Mouse (Mus musculus): Measurements from ENCODE around the gene Olfr1214. TPM values are rescaled to one million over a fixed set of nuclear protein-coding genes. Genes with fewer than 3 reads are reported as not detected.
"Not testable (repeated sequence)": the region's sequence is repeated elsewhere in the genome, so short reads cannot be mapped to it uniquely, and the experiment has no call there.

Gene Olfr1214
- polyA plus RNA-seq (2015; fragmentation: Nextera tagmentation; extraction: Ambion mirVana), result not detected in 2 replicates

GRCm38 (mm10) chr2:88992553-88992952 lies at the start of gene Olfr1214:
TSS of gene Olfr1214 (minus strand) at chr2:88992653.
- Histone ChIP-seq H3K4me3 (no peak within 1 kb of the TSS), H3K4me1 (no peaks in the 10 kb centered on the region), H3K9me3 (no peaks in the 10 kb centered on the region), H3K27me3 (replicated peaks) (no peaks in the 10 kb centered on the region), H3K36me3 (replicated peaks) (no peaks in the 10 kb centered on the region), H3K4me2 (no peak within 1 kb of the TSS), H3K9ac (no peak within 1 kb of the TSS), H3K27ac (no peak within 1 kb of the TSS)
- 81% methylated on average over 1 of the region's 1 CpGs for whole genome bisulfite sequencing
- ATAC-seq (replicated peaks), result no peak

GRCm38 (mm10) chr2:89031965-89032364 lies 39.5 kb upstream of the Olfr1214 start, which contains the start of gene Olfr1217:
TSS of gene Olfr1217 (minus strand) at chr2:89032065.
- Histone ChIP-seq H3K4me2 (no peak within 1 kb of the TSS), H3K9ac (no peak within 1 kb of the TSS), H3K27me3 (replicated peaks) (no peaks in the 10 kb centered on the region), H3K4me1 (no peaks in the 10 kb centered on the region), H3K27ac (no peak within 1 kb of the TSS), H3K9me3 (no peaks in the 10 kb centered on the region), H3K36me3 (replicated peaks) (no peaks in the 10 kb centered on the region), H3K4me3 (no peak within 1 kb of the TSS)
- 74% methylated on average over 2 of the region's 2 CpGs for WGBS
- no peak for ATAC-seq (replicated peaks)

- H3K9ac ChIP-seq; H3K27me3 ChIP-seq (replicated peaks); H3K4me3 ChIP-seq; H3K27ac ChIP-seq; ATAC-seq (replicated peaks); H3K9me3 ChIP-seq; H3K4me1 ChIP-seq; H3K36me3 ChIP-seq (replicated peaks); H3K4me2 ChIP-seq: not testable (repeated sequence)
- WGBS, result 72% methylated on average over 3 of the region's 3 CpGs
Measured at GRCm38 (mm10) chr2:89021436-89021835, 29.0 kb upstream of the Olfr1214 start.

GRCm38 (mm10) chr2:89018240-89018639 lies 25.8 kb upstream of the Olfr1214 start, which contains the start of gene Olfr1216:
TSS of gene Olfr1216 (minus strand) at chr2:89018340.
- H3K9ac ChIP-seq, result no peak within 1 kb of the TSS
- no peak within 1 kb of the TSS for H3K4me2 ChIP-seq
- H3K4me3 ChIP-seq, result no peak within 1 kb of the TSS
- H3K4me1 ChIP-seq, result no peaks in the 10 kb centered on the region
- WGBS, result 84% methylated on average over 1 of the region's 1 CpGs
- no peaks in the 10 kb centered on the region for H3K9me3 ChIP-seq
- H3K27me3 ChIP-seq (replicated peaks), result no peaks in the 10 kb centered on the region
- no peaks in the 10 kb centered on the region for H3K36me3 ChIP-seq (replicated peaks)
- ATAC-seq (replicated peaks), result no peak
- no peak within 1 kb of the TSS for H3K27ac ChIP-seq

- H3K36me3 ChIP-seq (replicated peaks), result no peaks in the 10 kb centered on the region
- 68% methylated on average over 2 of the region's 2 CpGs for WGBS
- no peak for ATAC-seq (replicated peaks)
Measured at GRCm38 (mm10) chr2:89006873-89007272, 14.4 kb upstream of the Olfr1214 start, which contains the start of gene Olfr1215. TSS of gene Olfr1215 (minus strand) at chr2:89006973.

GRCm38 (mm10) chr2:88980181-88980580 lies 12.3 kb downstream of the Olfr1214 start, which contains the start of gene Gm13762:
TSS of gene Gm13762 (minus strand) at chr2:88980281.
- no peak for ATAC-seq (replicated peaks)
- WGBS, result 80% methylated on average over 1 of the region's 1 CpGs
- H3K4me2 ChIP-seq, result no peak within 1 kb of the TSS
- H3K4me1 ChIP-seq, result no peaks in the 10 kb centered on the region
- no peaks in the 10 kb centered on the region for H3K9me3 ChIP-seq
- H3K27ac ChIP-seq, result no peak within 1 kb of the TSS
- H3K9ac ChIP-seq, result no peak within 1 kb of the TSS
- H3K27me3 ChIP-seq (replicated peaks), result no peaks in the 10 kb centered on the region
- H3K36me3 ChIP-seq (replicated peaks), result no peaks in the 10 kb centered on the region
- H3K4me3 ChIP-seq, result no peak within 1 kb of the TSS

More at GRCm38 (mm10) chr2:89006873-89007272, 14.4 kb upstream of the Olfr1214 start, which contains the start of gene Olfr1215:
- Histone ChIP-seq H3K4me2 (no peak within 1 kb of the TSS), H3K4me3 (no peak within 1 kb of the TSS), H3K27ac (no peak within 1 kb of the TSS), H3K9me3 (no peaks in the 10 kb centered on the region), H3K9ac (no peak within 1 kb of the TSS), H3K4me1 (no peaks in the 10 kb centered on the region), H3K27me3 (replicated peaks) (no peaks in the 10 kb centered on the region)

GRCm38 (mm10) chr2:88953669-88954068 lies 38.8 kb downstream of the Olfr1214 start, which contains the start of gene Olfr1212:
TSS of gene Olfr1212 (plus strand) at chr2:88953969.
- H3K36me3 ChIP-seq (replicated peaks), result no peaks in the 10 kb centered on the region
- H3K9ac ChIP-seq, result no peak within 1 kb of the TSS
- H3K27me3 ChIP-seq (replicated peaks), result no peaks in the 10 kb centered on the region
- H3K27ac ChIP-seq, result no peak within 1 kb of the TSS
- H3K4me2 ChIP-seq, result no peak within 1 kb of the TSS
- no peaks in the 10 kb centered on the region for H3K9me3 ChIP-seq
- no peak within 1 kb of the TSS for H3K4me3 ChIP-seq
- no peaks in the 10 kb centered on the region for H3K4me1 ChIP-seq
- no peak for ATAC-seq (replicated peaks)

- H3K4me3 ChIP-seq, result no peak within 1 kb of the TSS
- H3K9me3 ChIP-seq, result no peaks in the 10 kb centered on the region
- no peak within 1 kb of the TSS for H3K4me2 ChIP-seq
- no peaks in the 10 kb centered on the region for H3K27me3 ChIP-seq (replicated peaks)
- no peak for ATAC-seq (replicated peaks)
- no peak within 1 kb of the TSS for H3K27ac ChIP-seq
- H3K9ac ChIP-seq, result no peak within 1 kb of the TSS
- WGBS, result 94% methylated on average over 1 of the region's 1 CpGs
- no peaks in the 10 kb centered on the region for H3K36me3 ChIP-seq (replicated peaks)
- H3K4me1 ChIP-seq, result no peaks in the 10 kb centered on the region
Measured at GRCm38 (mm10) chr2:88938011-88938410, 54.4 kb downstream of the Olfr1214 start, which contains the start of gene Olfr1211. TSS of gene Olfr1211 (minus strand) at chr2:88938111.

Other genes with a start within 250 kb of the Olfr1214 start
- gene Olfr1198, start 241.3 kb downstream of the Olfr1214 start, polyA plus RNA-seq (2015; fragmentation: Nextera tagmentation; extraction: Ambion mirVana), result not detected in 2 replicates
- gene Olfr1199, start 232.2 kb downstream of the Olfr1214 start, polyA plus RNA-seq (2015; fragmentation: Nextera tagmentation; extraction: Ambion mirVana), result not detected in 2 replicates
- not detected in 2 replicates for gene Olfr1200, start 222.2 kb downstream of the Olfr1214 start, polyA plus RNA-seq (2015; fragmentation: Nextera tagmentation; extraction: Ambion mirVana)
- not detected in 2 replicates for gene Olfr1201, start 199.6 kb downstream of the Olfr1214 start, polyA plus RNA-seq (2015; fragmentation: Nextera tagmentation; extraction: Ambion mirVana)
- gene Olfr1202, start 178.2 kb downstream of the Olfr1214 start, polyA plus RNA-seq (2015; fragmentation: Nextera tagmentation; extraction: Ambion mirVana), result not detected in 2 replicates
- not detected in 2 replicates for gene Olfr1205, start 162.9 kb downstream of the Olfr1214 start, polyA plus RNA-seq (2015; fragmentation: Nextera tagmentation; extraction: Ambion mirVana)
- not detected in 2 replicates for gene Olfr1204, start 143.4 kb downstream of the Olfr1214 start, polyA plus RNA-seq (2015; fragmentation: Nextera tagmentation; extraction: Ambion mirVana)
- not detected in 2 replicates for gene Olfr1206, start 129.4 kb downstream of the Olfr1214 start, polyA plus RNA-seq (2015; fragmentation: Nextera tagmentation; extraction: Ambion mirVana)
- gene Olfr1208, start 90.3 kb downstream of the Olfr1214 start, polyA plus RNA-seq (2015; fragmentation: Nextera tagmentation; extraction: Ambion mirVana), result not detected in 2 replicates
- not detected in 2 replicates for gene Olfr1209, start 77.5 kb downstream of the Olfr1214 start, polyA plus RNA-seq (2015; fragmentation: Nextera tagmentation; extraction: Ambion mirVana)
- not detected in 2 replicates for gene Olfr1211, start 54.5 kb downstream of the Olfr1214 start, polyA plus RNA-seq (2015; fragmentation: Nextera tagmentation; extraction: Ambion mirVana)
- gene Olfr1212, start 38.7 kb downstream of the Olfr1214 start, polyA plus RNA-seq (2015; fragmentation: Nextera tagmentation; extraction: Ambion mirVana), result not detected in 2 replicates
- not detected in 2 replicates for gene Gm13762, start 12.4 kb downstream of the Olfr1214 start, polyA plus RNA-seq (2015; fragmentation: Nextera tagmentation; extraction: Ambion mirVana)
- gene Olfr1215, start 14.3 kb upstream of the Olfr1214 start, polyA plus RNA-seq (2015; fragmentation: Nextera tagmentation; extraction: Ambion mirVana), result not detected in 2 replicates
- gene Olfr1216, start 25.7 kb upstream of the Olfr1214 start, polyA plus RNA-seq (2015; fragmentation: Nextera tagmentation; extraction: Ambion mirVana), result not detected in 2 replicates
- not detected in 2 replicates for gene Olfr1217, start 39.4 kb upstream of the Olfr1214 start, polyA plus RNA-seq (2015; fragmentation: Nextera tagmentation; extraction: Ambion mirVana)
- gene Olfr1218, start 68.5 kb upstream of the Olfr1214 start, polyA plus RNA-seq (2015; fragmentation: Nextera tagmentation; extraction: Ambion mirVana), result not detected in 2 replicates
- gene Olfr1219, start 90.9 kb upstream of the Olfr1214 start, polyA plus RNA-seq (2015; fragmentation: Nextera tagmentation; extraction: Ambion mirVana), result not detected in 2 replicates
- not detected in 2 replicates for gene Olfr1220, start 114.2 kb upstream of the Olfr1214 start, polyA plus RNA-seq (2015; fragmentation: Nextera tagmentation; extraction: Ambion mirVana)
- gene Olfr1221, start 124.6 kb upstream of the Olfr1214 start, polyA plus RNA-seq (2015; fragmentation: Nextera tagmentation; extraction: Ambion mirVana), result not detected in 2 replicates
- gene Olfr1222, start 140.4 kb upstream of the Olfr1214 start, polyA plus RNA-seq (2015; fragmentation: Nextera tagmentation; extraction: Ambion mirVana), result not detected in 2 replicates
- gene Olfr1223, start 158.9 kb upstream of the Olfr1214 start, polyA plus RNA-seq (2015; fragmentation: Nextera tagmentation; extraction: Ambion mirVana), result not detected in 2 replicates
- gene Olfr1224-ps1, start 171.4 kb upstream of the Olfr1214 start, polyA plus RNA-seq (2015; fragmentation: Nextera tagmentation; extraction: Ambion mirVana), result not detected in 2 replicates
- not detected in 2 replicates for gene Olfr1225, start 182.0 kb upstream of the Olfr1214 start, polyA plus RNA-seq (2015; fragmentation: Nextera tagmentation; extraction: Ambion mirVana)
- not detected in 2 replicates for gene Olfr1226, start 207.4 kb upstream of the Olfr1214 start, polyA plus RNA-seq (2015; fragmentation: Nextera tagmentation; extraction: Ambion mirVana)